Mouse (Mus musculus) cerebellum, adult (tissue): ENCODE data around the gene Pecam1.
"Not testable (repeated sequence)": the region's sequence is repeated elsewhere in the genome, so short reads cannot be mapped to it uniquely, and the experiment has no call there.

Experiments
- ATAC-seq: cut with Nextera tagmentation; 2 replicates; pipeline ENCODE4 v1.9.2; 2017; ENCODE audit warnings: mild to moderate bottlenecking, moderate library complexity, mixed read lengths; ENCODE audit not compliant: insufficient number of reproducible peaks, low FRiP score, low TSS enrichment

The Pecam1 gene

GRCm38 (mm10) chr11:106640059-106640458 lies 110.4 kb downstream of the Pecam1 start:
- no peak for ATAC-seq

GRCm38 (mm10) chr11:106639356-106639692 lies 111.1 kb downstream of the Pecam1 start:
- ATAC-seq = no peak

- no peak for ATAC-seq
Measured at GRCm38 (mm10) chr11:106638551-106639355, 111.7 kb downstream of the Pecam1 start.

- ATAC-seq = no peak
Measured at GRCm38 (mm10) chr11:106637754-106638153, 112.7 kb downstream of the Pecam1 start.

GRCm38 (mm10) chr11:106635946-106636345 lies 114.5 kb downstream of the Pecam1 start:
- no peak for ATAC-seq

- ATAC-seq = not testable (repeated sequence)
Measured at GRCm38 (mm10) chr11:106634175-106634574, 116.3 kb downstream of the Pecam1 start.

- ATAC-seq = no peak
Measured at GRCm38 (mm10) chr11:106633456-106633855, 117.0 kb downstream of the Pecam1 start.

- ATAC-seq = no peak; the same call in 1 of the 2 replicates
Measured at GRCm38 (mm10) chr11:106627692-106628091, 122.7 kb downstream of the Pecam1 start.

GRCm38 (mm10) chr11:106625577-106625976 lies 124.9 kb downstream of the Pecam1 start:
- ATAC-seq = no peak

- no peak for ATAC-seq
Measured at GRCm38 (mm10) chr11:106623629-106624028, 126.8 kb downstream of the Pecam1 start.

GRCm38 (mm10) chr11:106622056-106622455 lies 128.4 kb downstream of the Pecam1 start:
- no peak for ATAC-seq

- not testable (repeated sequence) for ATAC-seq
Measured at GRCm38 (mm10) chr11:106618768-106619167, 131.7 kb downstream of the Pecam1 start.

GRCm38 (mm10) chr11:106617821-106618580 lies 132.4 kb downstream of the Pecam1 start:
- ATAC-seq = no peak

- no peak for ATAC-seq
Measured at GRCm38 (mm10) chr11:106615561-106615960, 134.9 kb downstream of the Pecam1 start.

GRCm38 (mm10) chr11:106614339-106614645 lies 136.1 kb downstream of the Pecam1 start:
- no peak for ATAC-seq

- ATAC-seq = no peak
Measured at GRCm38 (mm10) chr11:106613638-106614338, 136.6 kb downstream of the Pecam1 start.

- ATAC-seq = peak; percentile 96
Measured at GRCm38 (mm10) chr11:106612961-106613637, 137.3 kb downstream of the Pecam1 start, which contains the start of gene Tex2. Gene Tex2, minus strand, starts transcription at chr11:106613423.

GRCm38 (mm10) chr11:106612209-106612960 lies 138.0 kb downstream of the Pecam1 start:
- peak; percentile 59; the same call in 1 of the 2 replicates for ATAC-seq

- ATAC-seq = no peak
Measured at GRCm38 (mm10) chr11:106609731-106610130, 140.7 kb downstream of the Pecam1 start.

GRCm38 (mm10) chr11:106607316-106607715 lies 143.1 kb downstream of the Pecam1 start:
- no peak for ATAC-seq
